Mouse (Mus musculus): Measurements from ENCODE around the gene Bcr. TPM values are rescaled to one million over a fixed set of nuclear protein-coding genes. Genes with fewer than 3 reads are reported as not detected.

Gene Bcr
- total RNA-seq, 2 experiments from 2014 or later = 17.7 to 28.1 TPM

DNA sequence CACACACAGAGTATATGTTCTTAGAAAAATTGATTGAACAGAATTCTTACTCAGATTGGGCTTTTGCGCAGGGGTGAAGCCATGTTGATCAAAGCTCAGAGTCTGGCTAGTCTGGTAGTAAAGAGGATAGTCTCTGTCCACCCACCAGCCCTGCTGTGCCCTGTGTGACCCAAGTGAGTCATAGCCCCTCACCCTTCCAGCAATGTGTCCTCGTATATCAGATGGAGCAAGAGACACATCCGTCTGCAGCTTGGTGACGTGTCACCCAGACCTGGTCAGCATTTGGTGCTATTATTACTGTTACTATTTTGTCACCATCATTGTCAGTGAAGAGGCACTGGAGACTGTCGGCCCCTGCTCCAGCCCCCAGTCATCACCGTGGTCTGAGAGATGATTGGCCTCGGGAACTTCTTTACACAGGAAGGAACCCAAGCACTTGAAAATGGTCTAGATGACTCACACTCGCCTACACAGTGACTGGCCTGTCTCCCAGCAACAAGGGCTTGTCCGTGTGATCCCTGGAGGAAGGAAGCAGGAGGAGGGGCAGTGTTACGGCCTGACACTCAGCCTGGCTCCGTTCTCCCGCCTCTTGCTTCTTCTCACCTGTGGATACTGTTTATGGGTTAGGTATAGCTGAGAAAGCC lies 109.9 kb downstream of the Bcr start:
- peak; percentile 47 for ATAC-seq (replicated peaks; ENCODE audit: poor library complexity, severe bottlenecking)

DNA sequence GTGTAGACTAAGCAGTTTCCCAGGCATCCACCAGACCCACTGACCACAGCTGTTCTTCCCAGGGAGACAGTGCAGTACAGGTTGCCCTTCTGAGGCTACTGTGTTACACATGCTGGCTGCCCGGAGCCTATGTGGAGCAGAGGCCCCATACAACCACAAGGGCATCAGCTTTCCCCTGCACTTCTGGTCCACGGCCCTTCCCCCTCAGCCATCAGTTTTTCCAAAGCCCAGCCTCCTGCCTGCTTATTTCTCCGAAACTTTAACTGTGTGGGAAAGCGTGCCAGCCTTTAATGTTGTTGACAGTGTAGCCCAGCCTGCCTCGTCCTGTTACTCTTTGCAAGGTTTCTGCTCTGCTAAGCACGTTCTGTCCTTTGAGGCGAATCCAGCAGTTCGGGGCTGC lies 112.7 kb downstream of the Bcr start:
- no peak for ATAC-seq (replicated peaks; ENCODE audit: poor library complexity, severe bottlenecking)

DNA sequence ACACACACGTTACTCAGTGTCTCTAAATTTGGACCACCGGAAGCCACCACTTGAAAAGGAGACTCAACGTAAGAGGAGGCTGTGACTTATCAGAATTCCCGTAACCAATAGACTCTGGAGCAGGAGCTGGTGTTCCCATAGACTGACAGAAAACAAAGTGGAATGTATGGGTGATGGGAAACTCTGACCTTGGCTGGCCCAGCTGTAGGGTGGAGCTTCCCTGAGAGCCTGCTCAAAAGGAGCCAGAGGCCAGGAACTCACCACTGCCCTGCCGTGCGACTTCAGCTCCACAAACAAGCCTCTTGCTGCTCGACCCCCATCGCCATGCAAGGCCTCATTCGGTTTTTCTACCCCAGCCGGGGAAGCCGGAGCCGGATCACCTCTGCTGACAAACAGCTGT lies 113.3 kb downstream of the Bcr start:
- no peak for ATAC-seq (replicated peaks; ENCODE audit: poor library complexity, severe bottlenecking)

DNA sequence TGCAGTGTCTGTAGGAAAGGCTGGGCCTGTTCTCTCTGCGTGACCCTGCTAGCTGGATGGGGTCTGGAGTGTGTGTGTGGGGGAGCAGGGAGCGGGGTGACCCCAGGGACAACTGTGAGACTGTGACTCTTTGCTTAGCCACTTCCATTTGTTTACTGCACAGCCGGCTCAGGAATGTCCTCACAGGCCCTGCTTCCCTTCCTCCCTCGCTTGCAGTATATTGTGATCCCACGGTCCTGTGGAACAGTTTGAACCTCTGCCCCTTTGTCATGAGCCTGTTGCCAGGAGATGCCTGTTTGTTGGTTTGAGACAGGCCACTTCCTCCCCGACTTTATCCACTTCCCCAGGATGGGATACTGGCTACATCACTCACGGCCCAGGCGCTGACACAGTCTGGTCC lies 116.1 kb downstream of the Bcr start:
- ATAC-seq (replicated peaks; ENCODE audit: poor library complexity, severe bottlenecking) = 0 out of 2 replicates have a peak, but pooled peaks have one; percentile 11

DNA sequence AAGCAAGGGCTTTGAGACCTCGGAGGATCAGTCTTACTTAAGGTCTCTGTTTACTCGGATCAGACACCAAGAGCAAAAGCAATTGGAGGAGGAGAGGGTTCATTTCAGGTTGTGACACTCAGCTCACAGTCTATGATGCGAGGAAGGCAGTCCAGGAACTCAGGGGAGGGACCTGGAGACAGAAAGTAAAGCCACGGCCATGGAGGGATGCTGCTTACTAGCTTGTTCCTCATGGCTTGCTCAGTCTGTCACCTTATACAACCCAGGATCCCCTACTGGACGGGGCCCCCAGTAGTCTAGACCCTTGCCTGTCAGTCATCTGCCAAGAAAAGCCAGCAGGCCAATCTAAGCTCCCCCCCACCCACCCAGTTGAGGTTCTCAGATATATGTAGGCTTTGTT lies 118.5 kb downstream of the Bcr start:
- no peak for ATAC-seq (replicated peaks; ENCODE audit: poor library complexity, severe bottlenecking)

DNA sequence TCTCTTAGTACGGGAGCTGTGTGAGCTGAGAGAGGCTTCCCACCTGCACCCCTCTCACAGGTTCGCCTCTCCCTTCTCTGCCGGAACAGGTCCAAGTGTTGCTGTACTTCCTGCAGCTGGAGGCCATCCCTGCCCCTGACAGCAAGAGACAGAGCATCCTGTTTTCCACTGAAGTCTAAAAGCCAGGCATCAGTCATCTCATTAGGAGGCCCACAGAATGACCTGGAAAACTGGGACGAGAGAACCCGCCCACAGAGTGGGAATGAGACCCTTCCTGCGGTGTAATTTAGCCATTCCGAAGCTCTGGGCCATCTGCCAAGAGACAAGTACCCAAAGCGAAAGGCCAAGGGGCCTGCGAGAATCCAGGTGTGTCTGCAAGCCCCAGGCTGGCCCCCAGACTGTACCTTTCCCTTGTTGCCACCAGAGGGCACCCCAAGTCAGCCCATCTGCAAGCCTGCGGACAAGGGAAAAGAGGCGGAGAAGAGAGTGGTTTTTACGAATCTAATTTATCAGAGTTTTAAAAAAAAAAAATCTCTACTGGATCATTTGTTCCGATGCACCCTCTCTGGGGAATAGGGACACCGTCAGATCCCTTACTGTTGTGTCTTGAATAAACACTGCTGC lies 121.9 kb downstream of the Bcr start:
- peak; percentile 68 for ATAC-seq (replicated peaks; ENCODE audit: poor library complexity, severe bottlenecking)

DNA sequence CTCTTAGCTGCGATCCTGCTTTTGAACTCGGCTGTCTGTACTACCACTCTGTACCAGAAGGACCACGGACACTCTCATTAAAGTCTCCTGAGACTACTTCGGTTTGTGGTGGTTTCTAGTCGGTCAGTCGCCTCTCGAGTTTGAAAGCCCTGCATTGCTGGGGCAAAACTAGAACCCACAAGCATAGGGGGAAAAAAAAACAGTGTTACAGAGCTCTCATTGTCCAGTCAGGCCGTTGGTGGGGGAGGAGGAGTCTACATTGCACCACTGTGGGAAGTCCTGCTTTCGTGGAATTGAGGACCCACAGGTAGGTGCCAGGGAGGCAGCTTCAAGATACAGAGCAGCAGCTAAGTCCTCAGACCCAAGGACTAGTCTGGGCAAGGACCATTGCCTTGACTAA lies 124.4 kb downstream of the Bcr start:
- no peak for ATAC-seq (replicated peaks; ENCODE audit: poor library complexity, severe bottlenecking)

DNA sequence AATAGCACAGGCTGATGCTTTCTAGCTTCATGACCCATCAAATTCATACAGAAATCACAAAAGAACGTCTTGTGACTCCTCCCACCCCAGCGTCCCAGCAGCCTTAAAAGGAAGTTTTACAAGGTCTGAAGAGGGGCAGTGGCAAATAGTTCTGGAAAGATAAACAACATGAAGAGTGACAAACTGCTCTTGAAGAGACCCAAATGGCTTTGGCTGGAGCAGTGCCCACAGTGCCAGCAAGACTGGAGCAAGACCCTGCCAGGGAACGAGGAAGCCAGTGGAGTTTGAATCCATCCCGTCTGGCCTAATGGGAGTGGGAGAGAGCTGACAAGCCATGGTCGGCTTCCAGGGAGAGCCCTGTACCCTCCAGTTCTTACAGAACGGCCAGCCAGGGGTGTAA lies 126.2 kb downstream of the Bcr start:
- no peak for ATAC-seq (replicated peaks; ENCODE audit: poor library complexity, severe bottlenecking)

DNA sequence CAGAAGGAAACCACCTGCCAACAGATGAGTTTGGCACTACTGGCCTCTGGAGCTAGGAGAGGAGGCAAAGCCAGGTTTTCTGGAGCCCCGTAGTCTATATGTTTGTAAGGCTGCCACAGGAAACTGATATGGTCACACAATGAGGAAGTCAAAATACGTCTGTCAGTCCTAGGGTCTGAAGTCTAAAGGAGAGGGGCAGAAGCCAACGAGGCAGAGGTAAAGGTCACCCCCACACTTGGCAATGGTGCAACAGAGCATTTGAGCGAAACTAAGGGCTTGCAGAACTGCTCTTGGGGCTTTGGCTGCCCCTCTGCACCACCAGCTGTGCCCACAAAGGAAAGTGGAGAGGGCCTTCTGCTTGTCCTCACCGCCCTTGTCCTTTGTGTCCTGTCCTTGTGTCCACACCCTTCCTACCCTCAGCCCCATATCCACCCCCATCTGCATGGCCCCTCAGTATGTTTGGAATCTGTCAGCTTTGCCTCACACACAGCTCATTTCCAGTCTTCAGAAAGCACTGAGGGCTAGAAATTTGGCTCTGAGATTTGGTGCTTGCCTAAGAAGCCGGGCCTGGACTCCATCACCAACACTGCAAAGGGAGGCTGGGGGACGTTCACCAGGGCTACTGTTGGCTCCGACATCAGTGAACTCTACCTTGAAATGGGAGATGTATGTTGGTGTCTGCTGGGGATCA lies 127.1 kb downstream of the Bcr start:
- ATAC-seq (replicated peaks; ENCODE audit: poor library complexity, severe bottlenecking) = peak; percentile 86

DNA sequence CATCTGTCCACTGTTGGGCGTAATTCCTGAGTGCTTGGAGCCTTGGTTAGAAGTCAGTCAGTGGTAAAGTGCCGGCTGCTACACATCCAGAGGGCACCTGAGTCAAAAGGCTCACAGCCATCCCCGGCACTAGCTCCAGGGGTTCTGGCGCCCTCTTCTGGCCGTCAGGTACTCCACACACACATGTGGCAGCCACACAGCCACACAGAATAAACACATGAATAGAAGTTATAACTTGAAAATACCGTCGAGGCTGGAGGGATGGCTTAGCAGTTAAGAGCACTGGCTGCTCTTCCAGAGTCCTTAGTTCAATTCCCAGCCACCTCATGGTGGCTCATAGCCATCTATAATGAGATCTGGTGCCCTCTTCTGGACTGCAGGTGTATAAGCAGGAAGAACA lies 131.3 kb downstream of the Bcr start:
- peak; percentile 33; the same call in 1 of the 2 replicates for ATAC-seq (replicated peaks; ENCODE audit: poor library complexity, severe bottlenecking)

DNA sequence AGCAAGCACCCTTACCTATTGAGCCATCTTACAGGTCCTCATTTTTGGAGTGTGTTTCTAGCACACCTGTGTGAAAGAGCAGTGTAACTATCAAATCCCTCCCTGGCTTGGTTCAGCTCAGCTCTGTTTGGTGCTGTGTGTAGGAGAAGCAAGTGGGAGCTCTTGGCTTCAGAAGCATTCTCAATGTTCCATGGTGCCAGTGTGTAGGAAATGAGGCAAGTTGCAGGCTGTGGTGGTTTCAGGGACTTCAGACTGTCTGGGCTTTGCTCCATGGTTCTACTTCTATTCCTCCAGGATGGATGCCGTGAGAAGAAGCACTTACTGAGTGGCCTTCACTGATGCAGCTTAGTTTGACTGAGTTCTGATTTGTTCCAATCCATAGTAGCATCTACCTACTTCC lies 137.4 kb downstream of the Bcr start:
- ATAC-seq (replicated peaks; ENCODE audit: poor library complexity, severe bottlenecking) = no peak

DNA sequence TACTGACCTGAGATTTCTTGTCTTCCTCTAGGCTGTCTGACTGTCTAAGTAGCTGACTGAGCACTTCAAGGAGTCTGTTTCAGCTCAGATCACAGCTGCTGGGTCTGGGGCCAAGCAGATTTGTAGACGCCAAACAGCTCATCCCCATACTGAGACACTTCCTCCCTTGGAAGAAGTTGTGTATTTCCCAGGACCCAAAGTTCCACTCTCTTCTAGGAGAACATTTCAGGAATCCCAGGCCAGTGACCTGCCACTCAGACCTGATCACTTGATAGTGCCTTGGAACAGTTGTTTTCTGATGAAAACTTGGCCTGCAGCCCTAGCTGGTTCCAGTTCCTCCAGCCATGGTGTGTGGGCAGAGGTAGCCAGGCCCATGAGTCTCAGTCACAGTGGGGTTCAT lies 140.3 kb downstream of the Bcr start:
- no peak for ATAC-seq (replicated peaks; ENCODE audit: poor library complexity, severe bottlenecking)

DNA sequence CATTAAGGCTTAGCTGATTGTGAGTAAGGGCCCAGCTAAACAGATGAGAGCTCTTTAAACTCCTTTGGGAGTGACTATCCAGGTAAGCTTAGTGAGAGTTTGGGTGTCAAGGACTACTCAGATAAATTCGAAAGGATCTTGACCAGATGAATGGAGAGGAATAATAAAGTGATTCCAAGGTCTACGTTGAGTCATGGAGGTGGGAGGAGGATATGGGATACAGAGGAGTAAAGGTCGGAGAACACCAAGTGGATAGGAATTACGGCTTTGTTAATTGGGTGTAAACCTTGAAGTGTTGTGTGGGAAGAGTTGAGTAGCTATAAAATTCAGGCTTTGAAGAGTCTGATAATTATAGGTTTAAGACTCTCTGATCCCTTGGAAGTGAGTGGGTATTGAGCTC lies 145.8 kb downstream of the Bcr start:
- no peak for ATAC-seq (replicated peaks; ENCODE audit: poor library complexity, severe bottlenecking)

DNA sequence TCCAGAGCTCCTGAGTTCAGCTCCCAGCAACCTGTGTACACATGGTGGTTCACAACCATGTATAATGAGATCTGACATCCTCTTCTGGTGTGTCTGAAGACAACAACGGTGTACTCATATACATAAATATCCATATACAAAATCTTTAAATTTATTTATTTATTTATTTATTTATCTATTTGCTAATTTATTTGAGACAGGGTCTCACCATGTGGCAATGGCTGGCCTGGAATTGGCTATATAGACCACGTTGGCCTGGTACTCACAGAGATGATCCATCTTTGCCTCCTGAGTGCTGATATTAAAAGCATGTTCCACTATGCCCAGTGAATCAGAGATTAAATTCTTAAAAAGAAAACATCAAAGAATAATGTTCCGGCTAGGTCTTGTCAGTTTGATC lies 150.4 kb downstream of the Bcr start:
- no peak for ATAC-seq (replicated peaks; ENCODE audit: poor library complexity, severe bottlenecking)

DNA sequence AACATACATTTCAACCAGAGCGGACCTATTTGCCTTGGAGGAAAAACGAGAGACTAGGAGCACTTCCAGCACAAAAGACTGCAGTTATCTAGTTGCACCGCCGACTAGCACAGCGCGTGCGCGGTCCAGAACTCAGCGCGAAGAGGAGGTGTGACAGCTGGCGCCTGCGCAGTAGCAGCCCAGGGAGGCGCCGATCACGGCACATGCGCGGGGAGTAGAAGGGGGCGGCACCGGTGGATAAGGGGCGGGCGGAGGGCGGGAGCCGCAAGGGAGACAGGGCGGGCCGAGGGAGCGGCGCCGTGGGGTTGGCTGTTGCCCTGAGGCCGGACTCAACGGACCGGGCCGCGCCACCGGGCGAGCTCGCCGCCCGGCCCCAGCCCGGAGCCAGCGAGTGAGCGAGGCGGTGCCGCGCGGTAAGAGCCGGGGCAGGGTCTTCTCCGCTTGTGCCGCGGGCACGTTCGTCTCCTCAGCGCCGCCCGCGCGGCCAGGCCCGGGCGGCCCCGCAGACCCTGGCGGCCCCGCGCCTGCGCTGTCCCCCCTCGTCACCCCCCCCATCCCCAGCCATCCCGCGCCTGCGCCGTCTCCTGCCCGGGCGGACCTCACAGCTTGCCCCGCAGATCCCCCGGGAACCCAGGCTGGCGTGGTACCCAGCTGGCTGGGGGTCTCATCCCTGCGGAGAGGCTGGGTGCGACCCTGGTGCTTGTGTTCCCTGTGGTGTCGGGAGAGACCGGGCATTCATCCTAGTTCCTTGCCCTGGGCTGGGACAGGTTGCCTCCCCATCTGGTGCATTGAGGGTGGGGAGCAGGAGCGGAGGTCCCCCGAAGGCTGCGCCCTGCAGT lies 151.6 kb downstream of the Bcr start, which contains the start of gene Specc1l:
Specc1l (plus strand) TSS at position 267 of the 839 bp plus-strand sequence.
- peak; percentile 98 for ATAC-seq (replicated peaks; ENCODE audit: poor library complexity, severe bottlenecking)

DNA sequence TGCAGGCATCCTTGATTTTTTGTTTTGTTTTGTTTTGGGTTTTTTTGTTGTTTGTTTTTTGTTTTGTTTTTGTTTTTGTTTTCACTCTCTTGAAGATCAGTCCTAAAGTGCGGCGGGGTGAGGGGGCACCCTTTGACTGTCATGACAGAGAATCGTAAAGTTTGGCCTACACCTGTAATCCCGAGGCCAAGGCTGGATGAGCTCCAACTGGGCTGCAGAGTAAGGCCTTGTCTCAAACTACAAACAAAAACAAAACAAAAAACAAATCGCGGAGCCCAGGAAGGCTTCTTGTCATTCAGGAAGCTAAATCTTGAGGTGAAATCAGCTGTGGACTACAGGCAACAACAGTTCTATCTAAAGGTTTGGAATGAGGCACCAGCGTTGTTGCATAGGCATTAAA lies 152.6 kb downstream of the Bcr start:
- no peak for ATAC-seq (replicated peaks; ENCODE audit: poor library complexity, severe bottlenecking)

DNA sequence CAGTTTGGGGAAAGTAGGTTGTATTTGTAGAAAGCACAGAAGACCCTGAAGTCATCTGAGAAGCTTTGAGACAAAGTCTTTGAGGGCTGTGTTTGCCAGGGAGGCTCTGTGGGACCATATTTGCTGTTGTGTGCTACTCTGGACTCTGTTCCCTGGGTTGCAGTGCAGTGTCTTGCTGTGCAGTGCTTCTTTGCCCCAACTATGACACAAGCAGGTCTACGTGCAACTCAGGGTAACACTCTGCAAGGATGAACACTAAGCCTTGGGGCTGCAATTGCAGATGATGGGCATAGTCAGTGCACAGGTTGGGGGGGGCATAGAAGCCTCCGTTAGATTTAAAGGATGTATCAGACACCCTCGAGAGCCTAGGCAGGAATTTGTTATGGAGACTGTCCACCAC lies 160.3 kb downstream of the Bcr start:
- ATAC-seq (replicated peaks; ENCODE audit: poor library complexity, severe bottlenecking) = no peak

DNA sequence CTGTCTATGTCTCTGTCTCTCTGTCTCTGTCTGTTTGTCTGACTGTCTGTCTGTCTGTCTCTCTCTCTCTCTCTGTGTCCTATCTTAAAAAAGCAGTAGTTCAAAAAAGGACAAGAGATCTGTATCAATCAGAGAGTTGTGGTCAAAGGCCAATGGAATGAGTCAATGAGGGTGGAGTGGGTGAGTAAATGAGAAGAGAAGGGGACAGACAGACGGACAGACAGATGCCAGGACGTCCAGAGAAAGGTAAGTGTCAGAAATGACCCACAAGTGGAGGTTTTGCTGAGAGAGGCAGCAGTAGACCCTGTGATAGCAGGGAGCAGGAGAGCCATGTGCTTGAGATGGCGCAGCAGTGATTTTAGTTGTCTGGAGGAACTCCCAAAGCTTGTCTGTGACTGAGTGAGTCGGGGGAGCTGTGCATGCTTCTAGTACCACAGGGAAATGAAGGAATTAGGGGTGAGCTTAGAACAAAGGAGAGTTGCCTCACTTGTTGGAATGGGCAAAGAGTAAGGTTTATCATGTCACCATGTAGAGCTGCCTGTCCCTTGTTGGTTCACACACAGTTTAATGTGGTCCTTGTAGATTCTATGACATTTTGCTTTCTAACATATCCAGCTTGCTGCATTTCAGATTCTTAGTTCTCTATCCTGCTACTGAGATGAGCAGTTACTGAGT lies 161.7 kb downstream of the Bcr start:
- ATAC-seq (replicated peaks; ENCODE audit: poor library complexity, severe bottlenecking) = no peak

DNA sequence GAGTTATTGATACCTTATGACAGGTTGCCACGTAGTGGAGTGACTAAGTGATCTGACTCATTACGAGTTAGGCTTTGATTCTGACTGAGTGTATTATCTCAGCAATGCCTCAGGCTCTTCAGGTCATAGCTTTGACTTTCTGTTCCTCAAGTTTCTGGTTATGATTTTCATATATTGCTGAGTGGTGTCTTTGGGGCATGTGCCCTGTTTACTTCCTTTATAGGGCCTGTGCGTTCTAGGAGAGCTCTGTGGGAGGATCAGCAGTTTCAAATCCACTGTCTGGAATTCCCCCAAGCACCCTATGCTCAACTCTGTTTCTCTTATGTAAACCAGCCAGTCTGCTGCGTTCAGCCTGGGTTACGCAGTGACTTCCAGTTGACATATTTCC lies 162.2 kb downstream of the Bcr start:
- peak; percentile 87 for ATAC-seq (replicated peaks; ENCODE audit: poor library complexity, severe bottlenecking)

DNA sequence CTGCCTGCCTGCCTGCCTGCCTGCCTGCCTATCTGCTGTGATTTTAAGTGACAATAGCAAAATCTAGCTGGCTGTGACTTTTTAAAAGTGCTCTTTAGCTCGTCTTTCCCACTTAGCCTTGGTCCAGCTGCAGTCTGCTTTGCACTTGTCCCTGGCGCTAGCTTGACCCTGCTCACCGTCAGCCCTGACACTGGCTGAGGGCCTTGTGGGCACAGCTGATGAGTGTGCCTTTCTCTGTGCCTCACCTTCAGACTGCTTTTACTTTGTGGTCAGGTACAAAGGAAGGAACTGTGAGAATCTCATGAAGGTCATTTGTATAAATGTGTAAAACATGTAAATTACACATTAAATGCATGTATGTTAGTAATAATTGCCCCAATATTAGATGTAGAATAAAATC lies 163.8 kb downstream of the Bcr start:
- no peak for ATAC-seq (replicated peaks; ENCODE audit: poor library complexity, severe bottlenecking)
